Mouse (Mus musculus): ENCODE data around the gene Slc24a3. TPM values are rescaled to one million over a fixed set of nuclear protein-coding genes. Genes with fewer than 3 reads are reported as not detected.

Slc24a3 gene
- polyA plus RNA-seq, 1 experiment = 11.8 TPM

GRCm38 (mm10) chr2:145607844-145608243 lies 440.3 kb downstream of the Slc24a3 start:
- no peak for DNase-seq
- Histone ChIP-seq H3K4me1 (ENCODE audit: control insufficient read depth, insufficient read depth, low read length) (no peaks in the 10 kb centered on the region), H3K4me3 (replicated peaks; ENCODE audit: extremely low read depth, low read depth, low read length) (no peak overlapping the region)
- WGBS = 84% methylated on average over 5 of the region's 5 CpGs
- TF ChIP-seq POLR2A (IDR thresholded peaks at IDR 0.05; ENCODE audit: borderline replicate concordance, extremely low read depth, low read depth, low read length) = no peak
- no peak for TF ChIP-seq CTCF (IDR thresholded peaks at IDR 0.05; ENCODE audit: insufficient read depth, low read length)

GRCm38 (mm10) chr2:145610796-145611705 lies 443.5 kb downstream of the Slc24a3 start:
- TF ChIP-seq POLR2A (IDR thresholded peaks at IDR 0.05; ENCODE audit: borderline replicate concordance, extremely low read depth, low read depth, low read length) = no peak
- peak; percentile 94 for TF ChIP-seq CTCF (IDR thresholded peaks at IDR 0.05; ENCODE audit: insufficient read depth, low read length)
- DNase-seq = peak; percentile 65
- no peaks in the 10 kb centered on the region for H3K4me1 ChIP-seq (ENCODE audit: control insufficient read depth, insufficient read depth, low read length)
- H3K4me3 ChIP-seq (replicated peaks; ENCODE audit: extremely low read depth, low read depth, low read length) = no peak overlapping the region
- WGBS = 45% methylated on average over 15 of the region's 15 CpGs

GRCm38 (mm10) chr2:145612937-145613336 lies 445.4 kb downstream of the Slc24a3 start:
- WGBS = 64% methylated on average over 8 of the region's 8 CpGs

GRCm38 (mm10) chr2:145613705-145614104 lies 446.2 kb downstream of the Slc24a3 start:
- Histone ChIP-seq H3K4me3 (replicated peaks; ENCODE audit: extremely low read depth, low read depth, low read length) (no peak overlapping the region), H3K4me1 (ENCODE audit: control insufficient read depth, insufficient read depth, low read length) (no peaks in the 10 kb centered on the region)
- 91% methylated on average over 8 of the region's 8 CpGs for WGBS
- TF ChIP-seq POLR2A (IDR thresholded peaks at IDR 0.05; ENCODE audit: borderline replicate concordance, extremely low read depth, low read depth, low read length) (no peak), CTCF (IDR thresholded peaks at IDR 0.05; ENCODE audit: insufficient read depth, low read length) (no peak)
- DNase-seq = no peak

More at GRCm38 (mm10) chr2:145612937-145613336, 445.4 kb downstream of the Slc24a3 start:
- Histone ChIP-seq H3K4me1 (ENCODE audit: control insufficient read depth, insufficient read depth, low read length) (no peaks in the 10 kb centered on the region), H3K4me3 (replicated peaks; ENCODE audit: extremely low read depth, low read depth, low read length) (no peak overlapping the region)
- no peak for TF ChIP-seq POLR2A (IDR thresholded peaks at IDR 0.05; ENCODE audit: borderline replicate concordance, extremely low read depth, low read depth, low read length)
- TF ChIP-seq CTCF (IDR thresholded peaks at IDR 0.05; ENCODE audit: insufficient read depth, low read length) = peak; percentile 9; the same call in 1 of the 2 replicates
- no peak for DNase-seq

GRCm38 (mm10) chr2:145619688-145620087 lies 452.1 kb downstream of the Slc24a3 start:
- TF ChIP-seq POLR2A (IDR thresholded peaks at IDR 0.05; ENCODE audit: borderline replicate concordance, extremely low read depth, low read depth, low read length) = no peak
- TF ChIP-seq CTCF (IDR thresholded peaks at IDR 0.05; ENCODE audit: insufficient read depth, low read length) = no peak
- WGBS = 91% methylated on average over 4 of the region's 4 CpGs
- Histone ChIP-seq H3K4me1 (ENCODE audit: control insufficient read depth, insufficient read depth, low read length) (no peaks in the 10 kb centered on the region), H3K4me3 (replicated peaks; ENCODE audit: extremely low read depth, low read depth, low read length) (no peak overlapping the region)
- no peak for DNase-seq

GRCm38 (mm10) chr2:145620709-145621108 lies 453.2 kb downstream of the Slc24a3 start:
- TF ChIP-seq POLR2A (IDR thresholded peaks at IDR 0.05; ENCODE audit: borderline replicate concordance, extremely low read depth, low read depth, low read length) = no peak
- TF ChIP-seq CTCF (IDR thresholded peaks at IDR 0.05; ENCODE audit: insufficient read depth, low read length) = no peak
- DNase-seq = no peak
- H3K4me3 ChIP-seq (replicated peaks; ENCODE audit: extremely low read depth, low read depth, low read length) = no peak overlapping the region
- H3K4me1 ChIP-seq (ENCODE audit: control insufficient read depth, insufficient read depth, low read length) = no peaks in the 10 kb centered on the region

GRCm38 (mm10) chr2:145621119-145621518 lies 453.6 kb downstream of the Slc24a3 start:
- H3K4me3 ChIP-seq (replicated peaks; ENCODE audit: extremely low read depth, low read depth, low read length) = no peak overlapping the region
- 39% methylated on average over 9 of the region's 9 CpGs for WGBS
- no peak for DNase-seq
- no peak for TF ChIP-seq POLR2A (IDR thresholded peaks at IDR 0.05; ENCODE audit: borderline replicate concordance, extremely low read depth, low read depth, low read length)
- TF ChIP-seq CTCF (IDR thresholded peaks at IDR 0.05; ENCODE audit: insufficient read depth, low read length) = no peak
- no peaks in the 10 kb centered on the region for H3K4me1 ChIP-seq (ENCODE audit: control insufficient read depth, insufficient read depth, low read length)

- no peak for DNase-seq
- Histone ChIP-seq H3K4me3 (replicated peaks; ENCODE audit: extremely low read depth, low read depth, low read length) (no peak overlapping the region), H3K4me1 (ENCODE audit: control insufficient read depth, insufficient read depth, low read length) (no peaks in the 10 kb centered on the region)
- TF ChIP-seq POLR2A (IDR thresholded peaks at IDR 0.05; ENCODE audit: borderline replicate concordance, extremely low read depth, low read depth, low read length) = no peak
- TF ChIP-seq CTCF (IDR thresholded peaks at IDR 0.05; ENCODE audit: insufficient read depth, low read length) = no peak
- WGBS = 84% methylated on average over 6 of the region's 6 CpGs
These were observed 463.7 kb downstream of the Slc24a3 start for GRCm38 (mm10) chr2:145631123-145631798.

- Histone ChIP-seq H3K4me1 (ENCODE audit: control insufficient read depth, insufficient read depth, low read length) (no peaks in the 10 kb centered on the region), H3K4me3 (replicated peaks; ENCODE audit: extremely low read depth, low read depth, low read length) (no peak overlapping the region)
- TF ChIP-seq POLR2A (IDR thresholded peaks at IDR 0.05; ENCODE audit: borderline replicate concordance, extremely low read depth, low read depth, low read length) (no peak), CTCF (IDR thresholded peaks at IDR 0.05; ENCODE audit: insufficient read depth, low read length) (no peak)
- DNase-seq = no peak
- WGBS = 35% methylated on average over 4 of the region's 4 CpGs
These were observed 464.2 kb downstream of the Slc24a3 start for GRCm38 (mm10) chr2:145631799-145632174.
